ENCODE assay signal across 9 mouse cellular contexts in genomic region chr19:46755066-46755465, GRCm38 (mm10). TPM values are rescaled to one million over a fixed set of nuclear protein-coding genes. Genes with fewer than 3 reads are reported as not detected.
DNase-seq lines count a peak whose midpoint lies in the region; ATAC-seq and TF ChIP-seq lines count a peak whose summit lies in the region.
"Had no signal": no experiment of that assay in that cellular context is flagged by ENCODE, and none has a peak within 500 bp of the region (broad histone marks: within the 10 kb centered on the region; RNA-seq: fewer than 3 reads in every experiment).

No protein-coding gene starts in this region.

- no peak for TF ChIP-seq POLR2A in CH12.LX (IDR thresholded peaks at IDR 0.05; ENCODE audit: low read depth, low read length)

- TF ChIP-seq RAD21 in CH12.LX (IDR thresholded peaks at IDR 0.05; ENCODE audit: low read depth, low read length), result peak; percentile 52

- H3K9ac ChIP-seq in heart, embryonic 11.5 days (ENCODE audit: low read depth, low read length), result no peak overlapping the region
- H3K9ac ChIP-seq in CH12.LX (ENCODE audit: insufficient read depth, low read depth), result no peak overlapping the region
- no peak overlapping the region for H3K9ac ChIP-seq in hindbrain, embryonic 12.5 days
- H3K9ac ChIP-seq in midbrain, embryonic 13.5 days (replicated peaks), result no peak overlapping the region
- H3K9ac ChIP-seq: limb, embryonic 15.5 days had no signal

- 41% methylated on average over 9 of the region's 9 CpGs for WGBS in heart, embryonic 11.5 days (ENCODE audit: insufficient replicate concordance)
- 48% methylated on average over 9 of the region's 9 CpGs for WGBS in hindbrain, embryonic 12.5 days
- 54% methylated on average over 9 of the region's 9 CpGs for WGBS in midbrain, embryonic 13.5 days

- peak; percentile 41 to 77; a peak in 3 of 4 replicates for TF ChIP-seq CTCF in CH12.LX (conservative IDR thresholded peaks at IDR 0.05 in 1 of 2, IDR thresholded peaks at IDR 0.05 in 1 of 2; ENCODE audit: low read depth in 2 of 2, low read length in 2 of 2)

- H3K4me3 ChIP-seq in heart, embryonic 11.5 days (ENCODE audit: low read depth, low read length), result no peak overlapping the region
- no peak overlapping the region for H3K4me3 ChIP-seq in CH12.LX (replicated peaks in 1 of 3; ENCODE audit: low read depth in 2 of 3, low read length in 2 of 3, poor library complexity in 1 of 3)
- H3K4me3 ChIP-seq in hindbrain, embryonic 12.5 days, result no peak overlapping the region
- H3K4me3 ChIP-seq in midbrain, embryonic 13.5 days (replicated peaks), result no peak overlapping the region
- H3K4me3 ChIP-seq: limb, embryonic 15.5 days had no signal

- no peak overlapping the region for H3K27ac ChIP-seq in heart, embryonic 11.5 days (ENCODE audit: low read depth, low read length)
- no peak overlapping the region for H3K27ac ChIP-seq in CH12.LX (ENCODE audit: insufficient read depth, low read depth)
- no peak overlapping the region for H3K27ac ChIP-seq in hindbrain, embryonic 12.5 days
- no peak overlapping the region for H3K27ac ChIP-seq in midbrain, embryonic 13.5 days
- H3K27ac ChIP-seq: limb, embryonic 15.5 days had no signal

- no peak for ATAC-seq in heart, embryonic 11.5 days (replicated peaks; ENCODE audit: insufficient number of reproducible peaks, low FRiP score, low TSS enrichment)
- ATAC-seq in hindbrain, embryonic 12.5 days (ENCODE audit: low FRiP score), result no peak
- no peak for ATAC-seq in midbrain, embryonic 13.5 days

- no peaks in the 10 kb centered on the region for H3K36me3 ChIP-seq in heart, embryonic 11.5 days (ENCODE audit: control insufficient read depth, insufficient read depth, low read length)
- H3K36me3 ChIP-seq in CH12.LX (replicated peaks in 1 of 2; ENCODE audit: control insufficient read depth in 1 of 2, insufficient read depth in 1 of 2, low read length in 1 of 2), result no peaks in the 10 kb centered on the region
- H3K36me3 ChIP-seq in hindbrain, embryonic 12.5 days, result no peaks in the 10 kb centered on the region
- no peaks in the 10 kb centered on the region for H3K36me3 ChIP-seq in midbrain, embryonic 13.5 days
- H3K36me3 ChIP-seq: limb, embryonic 15.5 days had no signal

- no peaks in the 10 kb centered on the region for H3K4me1 ChIP-seq in heart, embryonic 11.5 days (ENCODE audit: control insufficient read depth, insufficient read depth, low read length)
- peaks cover 0 to 7% of the 10 kb centered on the region in 2 experiments; a peak in 3 of 4 replicates for H3K4me1 ChIP-seq in CH12.LX (ENCODE audit: control insufficient read depth in 1 of 2, insufficient read depth in 2 of 2)
- H3K4me1 ChIP-seq in hindbrain, embryonic 12.5 days, result no peaks in the 10 kb centered on the region
- H3K4me1 ChIP-seq in midbrain, embryonic 13.5 days (replicated peaks), result no peaks in the 10 kb centered on the region
- H3K4me1 ChIP-seq: limb, embryonic 15.5 days had no signal

- in situ Hi-C loops in CH12.LX (cut with MboI; ENCODE audit: low pct_ligation_motif_present, low pct_unique_long_range_greater_than_20kb, low sequenced_read_pairs), result no loop called here

- no peaks in the 10 kb centered on the region for H3K27me3 ChIP-seq in heart, embryonic 11.5 days (ENCODE audit: control insufficient read depth, insufficient read depth, low read length)
- H3K27me3 ChIP-seq in CH12.LX (replicated peaks), result peaks cover 2% of the 10 kb centered on the region
- H3K27me3 ChIP-seq in hindbrain, embryonic 12.5 days, result peaks cover 2% of the 10 kb centered on the region; the same call in 1 of the 2 replicates
- H3K27me3 ChIP-seq in midbrain, embryonic 13.5 days, result peaks cover 10% of the 10 kb centered on the region; the same call in 1 of the 2 replicates

- dilution Hi-C loops in CH12.LX (cut with MboI; ENCODE audit: extremely low pct_ligation_motif_present, extremely low pct_unique_long_range_greater_than_20kb, low sequenced_read_pairs), result no loop called here

- H3K79me2 ChIP-seq in CH12.LX (replicated peaks; ENCODE audit: control insufficient read depth, extremely low read depth, insufficient read depth, poor library complexity, severe bottlenecking), result no peaks in the 10 kb centered on the region

- DNase-seq in heart, postnatal 4 days, result peak; percentile 32
- DNase-seq in CH12.LX (ENCODE audit: extremely low read depth), result no peak
- peak; percentile 70 for DNase-seq in adrenal gland, postnatal 10 days
- DNase-seq in lung, adult 18-20 months, result peak; percentile 27 to 60
- peak; percentile 46 to 48 for DNase-seq in urinary bladder, postnatal 36 days (ENCODE audit: low spot score in 2 of 2)

- no peaks in the 10 kb centered on the region for H3K9me3 ChIP-seq in heart, embryonic 11.5 days (replicated peaks; ENCODE audit: control insufficient read depth, low read length)
- H3K9me3 ChIP-seq in CH12.LX (replicated peaks; ENCODE audit: low read length), result no peaks in the 10 kb centered on the region
- H3K9me3 ChIP-seq in hindbrain, embryonic 12.5 days (replicated peaks), result no peaks in the 10 kb centered on the region
- H3K9me3 ChIP-seq in midbrain, embryonic 13.5 days, result no peaks in the 10 kb centered on the region
- H3K9me3 ChIP-seq: limb, embryonic 15.5 days had no signal

- no peak for TF ChIP-seq EP300 in CH12.LX (IDR thresholded peaks at IDR 0.05; ENCODE audit: low read length)

- no peak overlapping the region for H3K4me2 ChIP-seq in heart, embryonic 11.5 days
- H3K4me2 ChIP-seq in CH12.LX (ENCODE audit: insufficient read depth, low read depth, poor library complexity, severe bottlenecking), result no peak overlapping the region
- H3K4me2 ChIP-seq in hindbrain, embryonic 12.5 days (replicated peaks), result no peak overlapping the region
- H3K4me2 ChIP-seq in midbrain, embryonic 13.5 days (replicated peaks), result no peak overlapping the region
- H3K4me2 ChIP-seq: limb, embryonic 15.5 days had no signal

TF ChIP-seq in CH12.LX, 34 proteins besides CTCF, POLR2A, EP300 and RAD21:
- peak; percentile 75 for TF ChIP-seq SMC3 (IDR thresholded peaks at IDR 0.05; ENCODE audit: low read depth, low read length)
- TF ChIP-seq BHLHE40 (IDR thresholded peaks at IDR 0.05; ENCODE audit: low read depth, low read length), result peak; percentile 42; the same call in 1 of the 2 replicates
- no peak for TF ChIP-seq USF1 (IDR thresholded peaks at IDR 0.05; ENCODE audit: low read depth, low read length)
- TF ChIP-seq NELFE (IDR thresholded peaks at IDR 0.05; ENCODE audit: low read depth, low read length), result no peak
TF ChIP-seq in CH12.LX: peak in this region for 2.

RNA-seq across cellular contexts. Expression of gene Cnnm2, which starts 6.3 kb away (rescaled TPM):
- total RNA-seq in heart, postnatal 4 days (2021), result 1 to 10 TPM; 7.1 to 7.4 TPM
- polyA plus RNA-seq in heart, embryonic 11.5 days (2014; fragmentation: Nextera tagmentation; extraction: Ambion mirVana), result 3.7 and 4.1 TPM in 2 replicates
- total RNA-seq in CH12.LX (2012; rRNA removed) (3.1 and 3.7 TPM in 2 replicates), CH12.LX (2014; rRNA removed) (1.8 and 2.4 TPM in 2 replicates)
- 1.8 and 2.6 TPM in 2 replicates for polyA plus RNA-seq in CH12.LX (2012; ENCODE audit: insufficient read length, low read depth)
- 10 to 100 TPM; 13.2 to 23.4 TPM for total RNA-seq in adrenal gland, postnatal 10 days (2021)
- polyA plus RNA-seq in hindbrain, embryonic 12.5 days (2016; fragmentation: Nextera tagmentation; extraction: Ambion mirVana), result 6.9 and 7.2 TPM in 2 replicates
- polyA plus RNA-seq in midbrain, embryonic 13.5 days (2015; fragmentation: Nextera tagmentation; extraction: Ambion mirVana), result 4.4 and 7.5 TPM in 2 replicates

RNA-seq across cellular contexts. Expression of gene As3mt, which starts 47.8 kb away (rescaled TPM):
- 10 to 100 TPM; 57.5 to 59.1 TPM for total RNA-seq in heart, postnatal 4 days (2021)
- polyA plus RNA-seq in heart, embryonic 11.5 days (2014; fragmentation: Nextera tagmentation; extraction: Ambion mirVana), result 47.6 and 54.2 TPM in 2 replicates
- 30.7 and 34.4 TPM in 2 replicates for total RNA-seq in CH12.LX (2012; rRNA removed)
- total RNA-seq in CH12.LX (2014; rRNA removed), result 43.3 and 50.1 TPM in 2 replicates
- 47.7 and 52.1 TPM in 2 replicates for polyA plus RNA-seq in CH12.LX (2012; ENCODE audit: insufficient read length, low read depth)
- 10 to 100 TPM; 55.2 to 62.9 TPM for total RNA-seq in adrenal gland, postnatal 10 days (2021)
- 31.1 and 32.0 TPM in 2 replicates for polyA plus RNA-seq in hindbrain, embryonic 12.5 days (2016; fragmentation: Nextera tagmentation; extraction: Ambion mirVana)
- polyA plus RNA-seq in midbrain, embryonic 13.5 days (2015; fragmentation: Nextera tagmentation; extraction: Ambion mirVana), result 32.6 and 34.2 TPM in 2 replicates
